Mouse (Mus musculus): ENCODE measurements around the gene Gpr61.

The Gpr61 gene

GRCm38 (mm10) chr3:108129367-108129766 is 25.3 kb downstream of the Gpr61 start:
- DNase-seq = no peak

GRCm38 (mm10) chr3:108128520-108128919 is 26.2 kb downstream of the Gpr61 start:
- DNase-seq = no peak

- no peak for DNase-seq
These were observed 28.4 kb downstream of the Gpr61 start for GRCm38 (mm10) chr3:108126327-108126726.

- DNase-seq = no peak
These were observed 30.6 kb downstream of the Gpr61 start for GRCm38 (mm10) chr3:108124131-108124530.

DNA sequence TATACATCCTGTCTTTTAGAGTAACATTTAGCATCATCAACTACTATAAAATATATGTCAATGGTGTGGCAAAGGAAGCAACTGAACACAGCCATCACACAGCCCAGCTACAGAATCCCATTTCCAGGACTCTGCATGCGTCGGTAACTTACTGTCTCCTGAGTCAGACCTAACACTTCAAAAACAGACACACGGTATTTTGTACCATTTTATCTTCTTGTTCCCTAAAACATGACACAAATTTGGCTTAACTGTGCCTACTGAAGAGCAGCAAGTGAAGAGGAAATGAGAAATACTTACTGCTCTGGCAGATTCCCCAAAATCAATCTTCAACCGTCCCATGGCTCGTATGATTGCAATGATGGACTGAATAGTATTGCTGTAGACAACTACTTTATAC is 31.4 kb downstream of the Gpr61 start:
- DNase-seq = no peak

DNA sequence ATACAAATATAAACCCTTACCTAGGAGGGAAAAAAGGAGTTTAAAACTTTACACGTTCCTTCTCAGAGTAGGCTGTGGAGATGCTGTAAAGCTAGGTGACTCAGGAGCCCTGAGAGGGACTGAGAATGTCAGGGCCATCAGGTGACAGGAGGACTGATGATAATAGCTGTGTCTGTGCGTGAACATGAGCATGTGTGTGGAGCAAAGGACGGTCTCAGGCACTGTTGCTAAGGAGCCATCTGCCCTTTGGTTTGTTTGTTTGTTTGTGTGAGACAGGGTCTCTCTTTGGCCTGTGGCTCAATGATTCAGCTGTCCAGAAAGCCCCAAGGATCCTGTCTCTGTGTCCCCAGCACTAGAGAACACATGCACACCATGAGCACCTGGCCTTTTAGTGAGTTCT is 33.6 kb downstream of the Gpr61 start:
- DNase-seq = no peak

DNA sequence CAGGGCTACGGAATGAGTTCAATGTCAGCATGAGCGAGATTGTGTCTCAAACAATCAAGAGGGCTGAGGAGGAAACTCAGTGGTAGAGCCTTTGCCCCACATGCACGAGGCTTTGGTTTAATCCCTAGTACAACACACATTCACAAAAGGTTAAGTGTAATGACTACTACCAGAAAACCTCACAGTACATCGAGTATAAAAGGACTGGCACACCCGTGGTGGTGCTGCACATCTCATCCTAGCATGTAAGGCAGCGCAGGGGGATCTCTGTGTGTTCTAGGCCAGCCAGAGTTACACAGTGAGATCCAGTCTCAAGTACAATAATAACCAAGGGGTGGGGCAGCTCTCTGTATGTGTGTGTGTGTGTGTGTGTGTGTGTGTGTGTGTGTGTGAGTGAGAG is 37.2 kb downstream of the Gpr61 start:
- no peak for DNase-seq

DNA sequence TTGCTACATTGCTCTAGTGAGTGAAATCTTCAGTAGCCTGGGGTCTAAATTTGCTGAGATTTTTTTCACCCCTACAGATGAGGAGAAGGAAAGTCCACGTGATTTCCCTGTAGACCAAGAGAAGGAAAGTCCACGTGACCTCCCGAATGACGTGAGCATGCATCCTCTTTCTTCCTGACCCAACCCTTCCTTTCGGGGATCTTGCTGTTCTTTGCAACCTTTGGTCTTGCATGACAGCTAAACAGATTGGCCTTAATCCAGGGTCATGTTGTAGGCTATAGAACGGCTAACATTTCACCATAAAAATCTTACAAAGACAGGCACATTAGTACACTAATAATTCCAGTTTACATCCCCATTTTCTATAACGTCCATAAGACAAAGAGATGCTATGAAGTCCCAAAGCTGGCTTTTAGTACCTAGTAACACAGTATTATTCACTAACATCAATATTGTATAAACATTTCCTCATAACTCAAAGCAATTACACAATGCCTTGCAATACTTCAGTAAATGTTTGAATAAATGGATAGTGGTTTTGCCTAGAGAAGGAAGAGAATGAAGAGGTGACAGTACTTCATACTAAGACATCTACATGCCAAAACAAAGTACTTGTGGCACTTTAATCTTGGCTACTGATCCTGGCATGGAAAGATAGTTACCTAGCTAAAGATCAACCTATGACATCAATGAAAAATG is 40.9 kb downstream of the Gpr61 start:
- DNase-seq = no peak

DNA sequence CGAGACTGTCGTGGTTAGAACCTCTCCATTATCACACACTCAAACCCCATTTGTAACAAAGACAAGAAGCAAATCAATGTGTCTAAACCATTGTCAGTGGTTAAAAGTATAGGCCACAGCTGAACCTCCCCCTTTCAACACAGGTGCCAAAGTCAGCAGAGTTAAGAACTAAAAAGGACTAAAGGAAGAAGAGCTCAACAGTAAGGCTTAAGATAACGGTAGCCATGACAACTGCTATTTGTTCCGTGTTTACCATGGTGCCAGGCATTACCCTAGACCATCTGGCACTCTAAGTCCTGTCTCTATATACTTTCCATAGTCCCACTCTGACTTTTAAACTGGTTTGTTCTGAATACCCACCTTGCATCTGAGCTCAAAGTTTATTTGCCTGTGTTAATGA is 42.0 kb downstream of the Gpr61 start:
- DNase-seq = no peak

DNA sequence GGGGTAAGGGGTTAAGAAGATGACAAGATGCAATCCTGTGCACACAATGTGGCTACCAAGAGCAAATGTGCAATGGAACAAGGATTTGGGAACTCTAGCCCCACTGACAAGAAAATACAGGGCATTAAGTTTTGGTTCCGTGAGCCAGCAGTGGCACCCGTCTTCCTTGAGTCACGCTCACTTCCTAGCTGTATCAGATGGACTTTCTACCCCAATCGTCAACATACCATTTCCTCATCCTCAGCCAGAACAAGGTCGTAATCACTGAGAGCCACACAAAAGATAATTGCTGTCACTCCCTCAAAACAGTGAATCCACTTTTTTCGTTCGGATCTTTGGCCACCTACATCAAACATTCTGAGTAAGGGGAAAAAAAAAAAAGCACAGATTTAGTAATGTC is 42.4 kb downstream of the Gpr61 start:
- no peak for DNase-seq

DNA sequence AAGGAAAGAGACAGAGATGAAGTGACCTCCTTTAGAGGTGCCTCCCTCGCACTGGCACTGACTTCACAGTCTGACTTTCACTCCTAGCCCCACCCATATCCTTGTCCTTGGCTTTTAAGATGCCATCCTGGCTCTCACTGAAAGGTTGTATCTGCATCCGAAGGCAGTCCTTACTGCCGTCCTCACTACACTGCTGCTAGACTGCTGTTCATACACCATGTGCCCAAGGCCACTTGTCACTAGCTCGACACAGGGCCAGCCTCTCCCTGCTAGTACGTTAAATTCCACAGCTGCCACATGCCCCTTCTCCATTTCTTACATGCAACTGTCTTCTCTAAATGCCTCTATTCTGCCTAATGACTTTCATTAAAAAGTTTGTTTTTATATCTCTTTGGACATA is 43.4 kb downstream of the Gpr61 start:
- no peak for DNase-seq

GRCm38 (mm10) chr3:108105281-108105680 is 49.4 kb downstream of the Gpr61 start:
- DNase-seq = no peak

DNA sequence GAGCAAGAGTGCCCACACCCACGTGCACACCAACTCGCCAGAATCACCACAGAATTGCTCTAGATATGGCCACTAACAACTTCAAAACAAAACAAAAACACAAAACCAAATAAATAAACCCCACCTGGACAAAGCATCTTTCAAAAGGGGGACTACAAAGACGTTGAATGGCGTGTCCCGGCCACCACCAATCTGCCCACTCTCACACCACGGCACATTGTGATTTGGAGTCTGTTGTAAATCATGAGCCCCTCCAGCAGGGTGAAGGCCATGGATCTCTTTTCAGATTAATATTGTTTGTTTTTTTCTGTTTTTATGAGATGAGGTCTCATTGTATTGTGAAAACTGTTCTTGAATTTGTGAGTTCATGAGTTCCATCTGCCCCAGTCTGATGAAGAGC is 52.6 kb downstream of the Gpr61 start:
- no peak for DNase-seq

GRCm38 (mm10) chr3:108101594-108101993 is 53.1 kb downstream of the Gpr61 start:
- no peak for DNase-seq

Data from kidney, postnatal 10 days (tissue).